In the genomic region with DNA sequence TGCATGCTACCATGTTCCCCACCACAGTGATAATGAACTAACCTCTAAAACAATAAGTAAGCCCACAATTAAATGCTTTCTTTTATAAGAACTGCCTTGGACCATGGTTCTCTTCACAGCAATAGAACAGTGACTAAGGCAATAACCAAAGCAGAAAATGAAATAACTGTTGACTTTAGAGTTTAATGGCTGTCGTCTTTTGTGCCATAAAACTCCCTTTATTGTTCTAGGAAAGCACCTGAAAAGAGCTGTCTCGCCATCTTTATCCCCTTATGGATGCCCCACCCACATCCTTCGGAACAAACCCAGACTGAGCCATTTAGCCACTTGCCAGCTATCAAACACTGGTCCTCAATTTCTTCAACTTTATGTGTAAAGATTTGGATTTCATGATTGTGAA, we compare ENCODE assay signal across 22 mouse cellular contexts.
DNase-seq lines count a peak whose midpoint lies in the region; ATAC-seq and TF ChIP-seq lines count a peak whose summit lies in the region.
"Had no signal": no experiment of that assay in that cellular context is flagged by ENCODE, and none has a peak within 500 bp of the region (broad histone marks: within the 10 kb centered on the region; RNA-seq: fewer than 3 reads in every experiment).

No protein-coding gene starts in this region.

- 56% methylated on average over 3 of the region's 3 CpGs for WGBS in intestine, embryonic 15.5 days
- 67% methylated on average over 3 of the region's 3 CpGs for WGBS in intestine, embryonic 16.5 days
- 42% methylated on average over 3 of the region's 3 CpGs for WGBS in intestine, postnatal 0 days

- no peak for TF ChIP-seq CTCF in intestine, postnatal 0 days (IDR thresholded peaks at IDR 0.05; ENCODE audit: low read depth)

- H3K4me3 ChIP-seq in intestine, embryonic 15.5 days (replicated peaks), result no peak overlapping the region
- no peak overlapping the region for H3K4me3 ChIP-seq in intestine, embryonic 16.5 days (ENCODE audit: low read length)
- no peak overlapping the region for H3K4me3 ChIP-seq in intestine, postnatal 0 days (ENCODE audit: low read depth, low read length)

- H3K9me3 ChIP-seq in intestine, embryonic 15.5 days, result no peaks in the 10 kb centered on the region
- H3K9me3 ChIP-seq in intestine, embryonic 16.5 days (ENCODE audit: control insufficient read depth, low read length), result no peaks in the 10 kb centered on the region
- H3K9me3 ChIP-seq in intestine, postnatal 0 days (ENCODE audit: control insufficient read depth), result no peaks in the 10 kb centered on the region
- H3K9me3 ChIP-seq: G1E had no signal

- no peak overlapping the region for H3K4me2 ChIP-seq in intestine, embryonic 15.5 days (replicated peaks)
- no peak overlapping the region for H3K4me2 ChIP-seq in intestine, embryonic 16.5 days (ENCODE audit: low read depth, low read length)
- no peak overlapping the region for H3K4me2 ChIP-seq in intestine, postnatal 0 days (replicated peaks; ENCODE audit: low read depth)

- no peaks in the 10 kb centered on the region for H3K36me3 ChIP-seq in intestine, embryonic 15.5 days
- H3K36me3 ChIP-seq in intestine, embryonic 16.5 days (ENCODE audit: control insufficient read depth, insufficient read depth, low read length), result no peaks in the 10 kb centered on the region
- no peaks in the 10 kb centered on the region for H3K36me3 ChIP-seq in intestine, postnatal 0 days (ENCODE audit: control insufficient read depth, insufficient read depth)
- H3K36me3 ChIP-seq: G1E had no signal

- no peaks in the 10 kb centered on the region for H3K27me3 ChIP-seq in intestine, embryonic 15.5 days (replicated peaks)
- no peaks in the 10 kb centered on the region for H3K27me3 ChIP-seq in intestine, embryonic 16.5 days (replicated peaks; ENCODE audit: control insufficient read depth, insufficient read depth, low read length)
- H3K27me3 ChIP-seq in intestine, postnatal 0 days (replicated peaks; ENCODE audit: control insufficient read depth, insufficient read depth, low read length), result no peaks in the 10 kb centered on the region
- H3K27me3 ChIP-seq: CH12.LX, Patski had no signal

- no peaks in the 10 kb centered on the region for H3K4me1 ChIP-seq in intestine, embryonic 15.5 days (replicated peaks)
- no peaks in the 10 kb centered on the region for H3K4me1 ChIP-seq in intestine, embryonic 16.5 days (ENCODE audit: control insufficient read depth, insufficient read depth, low read length)
- no peaks in the 10 kb centered on the region for H3K4me1 ChIP-seq in intestine, postnatal 0 days (replicated peaks; ENCODE audit: control insufficient read depth, insufficient read depth, low read length)

- H3K9ac ChIP-seq in intestine, embryonic 15.5 days, result no peak overlapping the region
- H3K9ac ChIP-seq in intestine, embryonic 16.5 days (ENCODE audit: low read depth, low read length), result no peak overlapping the region
- no peak overlapping the region for H3K9ac ChIP-seq in intestine, postnatal 0 days (ENCODE audit: low read depth, low read length)

- no peak overlapping the region for H3K27ac ChIP-seq in intestine, embryonic 15.5 days
- no peak overlapping the region for H3K27ac ChIP-seq in intestine, embryonic 16.5 days (ENCODE audit: low read length)
- H3K27ac ChIP-seq in intestine, postnatal 0 days (ENCODE audit: low read depth, low read length), result no peak overlapping the region

- DNase-seq in MN1 (ENCODE audit: low spot score), result no peak
- DNase-seq in urinary bladder, postnatal 36 days (ENCODE audit: low spot score in 2 of 2), result no peak
- DNase-seq: adrenal gland, adult 2 months; adrenal gland, adult 8-10 months; adrenal gland, postnatal 10 days; adrenal gland, postnatal 14 days; adrenal gland, postnatal 25 days; adrenal gland, postnatal 36 days; B cell, adult 2 months; cerebellum, adult 11 months; cerebellum, adult 11-12 months; cerebellum, adult 18-20 months; cerebellum, adult 2 months had no signal

- peak; percentile 77 for ATAC-seq in intestine, embryonic 15.5 days
- peak; percentile 68 for ATAC-seq in intestine, embryonic 16.5 days
- peak; percentile 75 for ATAC-seq in intestine, postnatal 0 days
- ATAC-seq in frontal cortex, adult (ENCODE audit: low TSS enrichment), result no peak
- ATAC-seq: activated CD4-positive, CD25-positive, alpha-beta regulatory T cell, adult 4 months; CD4-positive, CD25-positive, alpha-beta regulatory T cell, adult 4 months; Patski had no signal
